Mouse (Mus musculus) heart, postnatal 0 days (tissue): Measurements from ENCODE around the gene Txn2. TPM values are rescaled to one million over a fixed set of nuclear protein-coding genes. Genes with fewer than 3 reads are reported as not detected.

Experiments used
- ATAC-seq: fragments of 200-750 bp; cut with Nextera tagmentation; 2 replicates; pipeline ENCODE4 v1.8.0; 2017; ENCODE audit warnings: low read depth, moderate number of reproducible peaks, moderate library complexity; ENCODE audit not compliant: insufficient read depth
- DNase-seq: peaks from one replicate; pipeline ENCODE4 v3.0.0-alpha.2; 2016; ENCODE audit warnings: low spot score
- H3K27ac ChIP-seq: fragments of 300-500 bp; sonication (generic); 2 replicates; pipeline ENCODE4 v1.5.1; 2014; ENCODE audit warnings: low read depth, mild to moderate bottlenecking
- H3K27me3 ChIP-seq: fragments of 300-500 bp; sonication (generic); 2 replicates; pipeline ENCODE4 v1.6.1; 2014; ENCODE audit warnings: low read length, mixed read lengths; ENCODE audit not compliant: control insufficient read depth, insufficient read depth
- H3K36me3 ChIP-seq: fragments of 300-500 bp; sonication (generic); replicated peaks from 2 replicates; pipeline ENCODE4 v1.6.1; 2014; ENCODE audit warnings: low read length, mixed read lengths; ENCODE audit not compliant: control insufficient read depth, insufficient read depth
- H3K4me1 ChIP-seq: fragments of 300-500 bp; sonication (generic); 2 replicates; pipeline ENCODE4 v1.6.1; 2014; ENCODE audit warnings: antibody characterized with exemption; ENCODE audit not compliant: control insufficient read depth, insufficient read depth
- H3K4me2 ChIP-seq: fragments of 300-500 bp; sonication (generic); 2 replicates; pipeline ENCODE4 v1.6.1; 2014; ENCODE audit warnings: low read depth, mild to moderate bottlenecking, low read length, moderate library complexity
- H3K4me3 ChIP-seq: fragments of 300-500 bp; sonication (generic); 2 replicates; pipeline ENCODE4 v1.5.1; 2014; ENCODE audit warnings: low read depth, low read length
- H3K9ac ChIP-seq: fragments of 300-500 bp; sonication (generic); replicated peaks from 2 replicates; pipeline ENCODE4 v1.6.1; 2014; ENCODE audit warnings: low read depth, low read length, mixed read lengths
- H3K9me3 ChIP-seq: fragments of 300-500 bp; sonication (generic); replicated peaks from 2 replicates; pipeline ENCODE4 v1.6.1; 2016; ENCODE audit warnings: low read length; ENCODE audit not compliant: control insufficient read depth
- CTCF ChIP-seq: IDR thresholded peaks from 2 replicates; pipeline ENCODE4 v1.5.1; 2016; ENCODE audit warnings: antibody characterized with exemption, control low read depth, low read depth
- EP300 ChIP-seq: IDR thresholded peaks from 2 replicates; pipeline ENCODE4 v1.6.1; 2016; ENCODE audit warnings: antibody characterized with exemption, low read depth
- WGBS: fragments of 180-500 bp; shearing (Covaris S2); extraction: QIAGEN DNeasy Blood & Tissue Kit; methylation state at CpG from one replicate; pipeline ENCODE4 v1.1.7; 2014; 5-methylcytosine and 5-hydroxymethylcytosine counted together
- polyA plus RNA-seq: library from polyadenylated mRNA; unstranded; fragments of >200 nt; fragmentation: Nextera tagmentation; extraction: Ambion mirVana; gene quantifications from 2 replicates; pipeline ENCODE4 v1.2.1, GENCODE M21; 2015
- total RNA-seq: library from RNA; depleted of rRNA; stranded (reverse); fragments of >200 nt; gene quantifications from 2 replicates; pipeline ENCODE4 v1.2.3, GENCODE M21; 2014; ENCODE audit warnings: low replicate concordance

Gene Txn2
- total and polyA plus RNA-seq, 2 experiments from 2014 or later, result 106 to 322 TPM

GRCm38 (mm10) chr15:77955440-77956403 lies 26.9 kb upstream of the Txn2 start:
- H3K27me3 ChIP-seq, result peaks cover 24% of the 10 kb centered on the region
- 8% methylated on average over 52 of the region's 52 CpGs for WGBS
- H3K4me1 ChIP-seq, result peaks cover 12% of the 10 kb centered on the region
- no peak overlapping the region for H3K27ac ChIP-seq
- H3K4me2 ChIP-seq, result peak overlapping the region; percentile 60
- no peak for DNase-seq
- ATAC-seq, result no peak
- TF ChIP-seq EP300 (no peak), CTCF (no peak)
- no peaks in the 10 kb centered on the region for H3K9me3 ChIP-seq
- H3K36me3 ChIP-seq, result peaks cover 24% of the 10 kb centered on the region
- no peak overlapping the region for H3K9ac ChIP-seq
- peak overlapping the region; percentile 43 for H3K4me3 ChIP-seq

GRCm38 (mm10) chr15:77954362-77954761 lies 25.6 kb upstream of the Txn2 start:
- no peak for DNase-seq
- WGBS, result 78% methylated on average over 2 of the region's 2 CpGs
- H3K27ac ChIP-seq, result no peak overlapping the region
- TF ChIP-seq CTCF (no peak), EP300 (no peak)
- no peak overlapping the region for H3K4me2 ChIP-seq
- H3K27me3 ChIP-seq, result peaks cover 24% of the 10 kb centered on the region
- no peaks in the 10 kb centered on the region for H3K9me3 ChIP-seq
- no peak overlapping the region for H3K9ac ChIP-seq
- H3K4me1 ChIP-seq, result peaks cover 12% of the 10 kb centered on the region
- no peak overlapping the region for H3K4me3 ChIP-seq
- ATAC-seq, result no peak
- H3K36me3 ChIP-seq, result peaks cover 10% of the 10 kb centered on the region

GRCm38 (mm10) chr15:77952921-77953320 lies 24.1 kb upstream of the Txn2 start:
- DNase-seq, result no peak
- Histone ChIP-seq H3K4me2 (no peak overlapping the region), H3K9me3 (no peaks in the 10 kb centered on the region), H3K27me3 (peaks cover 24% of the 10 kb centered on the region), H3K4me1 (peaks cover 12% of the 10 kb centered on the region), H3K4me3 (no peak overlapping the region), H3K9ac (no peak overlapping the region), H3K36me3 (no peaks in the 10 kb centered on the region), H3K27ac (no peak overlapping the region)
- no peak for ATAC-seq
- 81% methylated on average over 3 of the region's 3 CpGs for WGBS
- TF ChIP-seq EP300, result no peak
- no peak for TF ChIP-seq CTCF

GRCm38 (mm10) chr15:77949061-77949460 lies 20.3 kb upstream of the Txn2 start:
- 0 out of 2 replicates have a peak, but pooled peaks cover 4% of the 10 kb centered on the region for H3K27me3 ChIP-seq
- TF ChIP-seq EP300, result no peak
- TF ChIP-seq CTCF, result no peak
- no peak for DNase-seq
- 82% methylated on average over 7 of the region's 7 CpGs for WGBS
- no peak overlapping the region for H3K4me2 ChIP-seq
- H3K9ac ChIP-seq, result no peak overlapping the region
- no peak for ATAC-seq
- no peaks in the 10 kb centered on the region for H3K4me1 ChIP-seq
- H3K9me3 ChIP-seq, result no peaks in the 10 kb centered on the region
- H3K4me3 ChIP-seq, result no peak overlapping the region
- H3K36me3 ChIP-seq, result no peaks in the 10 kb centered on the region
- H3K27ac ChIP-seq, result no peak overlapping the region

GRCm38 (mm10) chr15:77945711-77946110 lies 16.9 kb upstream of the Txn2 start:
- no peak for ATAC-seq
- H3K9me3 ChIP-seq, result no peaks in the 10 kb centered on the region

More at GRCm38 (mm10) chr15:77945711-77946110, 16.9 kb upstream of the Txn2 start:
- H3K27ac ChIP-seq, result no peak overlapping the region
- H3K9ac ChIP-seq, result no peak overlapping the region
- no peaks in the 10 kb centered on the region for H3K36me3 ChIP-seq
- no peak overlapping the region for H3K4me3 ChIP-seq
- no peaks in the 10 kb centered on the region for H3K4me1 ChIP-seq
- no peaks in the 10 kb centered on the region for H3K27me3 ChIP-seq
- DNase-seq, result no peak
- no peak overlapping the region for H3K4me2 ChIP-seq
- TF ChIP-seq CTCF (no peak), EP300 (no peak)
- 75% methylated on average over 4 of the region's 4 CpGs for WGBS
